Mouse (Mus musculus) kidney, adult 2 months (tissue): ENCODE results near the gene Mypn.

Source experiments
- CTCF ChIP-seq: fragments of 200-500 bp; conservative IDR thresholded peaks from 2 replicates; pipeline ENCODE4 v1.5.1; 2011; ENCODE audit warnings: low read depth, mild to moderate bottlenecking, control low read depth, low read length, moderate library complexity, mixed read lengths; ENCODE audit not compliant: insufficient read depth, insufficient read length
- POLR2A ChIP-seq: fragments of 200-500 bp; IDR thresholded peaks from one replicate; pipeline ENCODE4 v1.6.1; 2011; ENCODE audit warnings: low read depth, low read length, control low read depth

DNA sequence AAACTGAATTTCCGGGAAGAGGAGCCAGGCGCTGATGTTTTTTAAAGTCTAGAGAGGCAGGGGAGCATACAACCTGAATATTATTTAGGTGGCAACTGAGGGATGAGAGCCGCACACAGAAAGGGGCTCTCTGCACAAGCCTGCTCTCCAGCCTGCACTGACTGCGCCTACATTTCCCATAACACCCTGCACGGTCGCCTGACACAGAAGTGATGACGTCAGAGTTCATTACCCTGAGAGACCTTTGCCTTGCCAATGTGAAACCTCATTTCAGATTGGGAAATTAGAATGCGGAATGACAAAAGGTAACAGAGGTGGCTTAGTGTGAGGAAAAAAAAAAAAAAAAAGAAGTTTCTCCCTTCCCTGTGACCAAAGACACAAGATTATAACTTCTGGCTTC is 81.2 kb downstream of the Mypn start:
- TF ChIP-seq CTCF, result no peak
- no peak for TF ChIP-seq POLR2A
